Mouse (Mus musculus) urinary bladder, postnatal 10 days (tissue): ENCODE results near the gene Zswim5.

ENCODE experiments used
- DNase-seq: peaks from one replicate; pipeline ENCODE4 v3.0.0; 2022; ENCODE audit warnings: low spot score

Gene Zswim5

GRCm38 (mm10) chr4:116913318-116913717 is 36.1 kb downstream of the Zswim5 start:
- no peak for DNase-seq

- DNase-seq, result no peak
These were observed 51.0 kb downstream of the Zswim5 start for GRCm38 (mm10) chr4:116928006-116928651.

GRCm38 (mm10) chr4:116939585-116939984 is 62.4 kb downstream of the Zswim5 start:
- DNase-seq, result no peak

GRCm38 (mm10) chr4:116942695-116943094 is 65.5 kb downstream of the Zswim5 start:
- no peak for DNase-seq

GRCm38 (mm10) chr4:116944055-116944454 is 66.9 kb downstream of the Zswim5 start:
- no peak for DNase-seq

- no peak for DNase-seq
These were observed 74.5 kb downstream of the Zswim5 start for GRCm38 (mm10) chr4:116951642-116952041.

- no peak for DNase-seq
These were observed 77.8 kb downstream of the Zswim5 start for GRCm38 (mm10) chr4:116954951-116955350.

- DNase-seq, result no peak
These were observed 99.3 kb downstream of the Zswim5 start for GRCm38 (mm10) chr4:116976503-116976902.

GRCm38 (mm10) chr4:116985681-116986080 is 108.5 kb downstream of the Zswim5 start:
- DNase-seq, result no peak

- DNase-seq, result no peak
These were observed 109.4 kb downstream of the Zswim5 start for GRCm38 (mm10) chr4:116986400-116987121.

- DNase-seq, result no peak
These were observed 109.9 kb downstream of the Zswim5 start for GRCm38 (mm10) chr4:116987122-116987456.

- DNase-seq, result no peak
These were observed 112.6 kb downstream of the Zswim5 start for GRCm38 (mm10) chr4:116989731-116990130.

- no peak for DNase-seq
These were observed 114.2 kb downstream of the Zswim5 start for GRCm38 (mm10) chr4:116991366-116991765.

- peak; percentile 60 for DNase-seq
These were observed 116.8 kb downstream of the Zswim5 start, which contains the start of gene Urod for GRCm38 (mm10) chr4:116993672-116994621. TSS of gene Urod (minus strand) at chr4:116994413.

- DNase-seq, result no peak
These were observed 118.1 kb downstream of the Zswim5 start, which contains the start of gene Hectd3 for GRCm38 (mm10) chr4:116995131-116995797. TSS of gene Hectd3 (plus strand) at chr4:116995317.

GRCm38 (mm10) chr4:116995798-116996135 is 118.6 kb downstream of the Zswim5 start:
- no peak for DNase-seq

- DNase-seq, result no peak
These were observed 122.5 kb downstream of the Zswim5 start for GRCm38 (mm10) chr4:116999513-117000154.

GRCm38 (mm10) chr4:117001957-117002356 is 124.8 kb downstream of the Zswim5 start:
- DNase-seq, result no peak

- no peak for DNase-seq
These were observed 125.7 kb downstream of the Zswim5 start for GRCm38 (mm10) chr4:117002543-117003521.

- no peak for DNase-seq
These were observed 127.5 kb downstream of the Zswim5 start for GRCm38 (mm10) chr4:117004649-117005048.
